Mouse (Mus musculus): ENCODE measurements around the gene Znfx1.

DNA sequence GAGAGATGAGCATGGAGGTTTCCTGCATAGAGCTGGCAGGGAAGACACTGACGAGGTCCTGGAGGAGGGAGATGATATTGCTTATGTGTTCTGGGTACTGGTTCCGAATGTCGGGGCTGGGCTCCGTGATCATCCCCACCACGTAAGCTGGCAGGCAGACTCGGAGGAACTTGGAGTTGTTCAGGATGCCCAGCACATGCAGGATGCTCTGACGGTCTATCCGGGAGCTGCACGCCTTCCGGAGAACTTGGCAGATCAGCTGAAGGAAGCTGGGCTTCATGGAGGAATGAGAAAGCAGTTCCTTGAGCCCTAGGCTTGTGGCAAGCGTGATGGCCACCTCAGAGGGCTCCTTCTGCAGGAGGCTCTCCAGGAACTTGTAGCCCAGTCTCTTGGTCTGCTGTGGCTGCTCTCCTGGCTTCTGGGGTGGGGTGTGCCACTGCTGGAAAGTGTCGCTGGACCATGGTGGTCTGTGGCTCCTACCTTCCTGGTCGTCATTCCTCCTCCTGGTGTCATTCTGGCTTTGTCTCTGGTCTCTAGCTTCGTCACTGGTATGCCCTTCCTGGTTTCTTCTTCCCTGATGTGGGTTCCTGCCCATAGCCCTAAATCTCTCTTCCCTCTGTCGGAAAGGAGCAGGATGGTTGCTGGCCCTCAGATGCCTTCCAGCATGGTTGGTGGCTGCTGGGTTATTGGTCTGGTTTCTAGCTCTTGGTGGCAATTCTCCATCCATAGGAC lies 6.4 kb downstream of the Znfx1 start:
- TF ChIP-seq CTCF (IDR thresholded peaks at IDR 0.05; ENCODE audit: borderline replicate concordance, control insufficient read depth, extremely low read depth, insufficient read depth, low read length, poor library complexity) (no peak), POLR2A (IDR thresholded peaks at IDR 0.05; ENCODE audit: control insufficient read depth, extremely low read depth, insufficient read depth, low read length, poor library complexity) (no peak)

Measured in thymus, adult 2 months (tissue).